Mouse (Mus musculus) hindbrain, embryonic 13.5 days (tissue): ENCODE data around the gene Epc2. TPM values are rescaled to one million over a fixed set of nuclear protein-coding genes. Genes with fewer than 3 reads are reported as not detected.

Experiments used
- ATAC-seq: fragments of 200-750 bp; cut with Nextera tagmentation; 2 replicates; pipeline ENCODE4 v1.8.0; 2017; ENCODE audit warnings: moderate TSS enrichment; ENCODE audit not compliant: low FRiP score
- H3K27ac ChIP-seq: fragments of 300-500 bp; sonication (generic); 2 replicates; pipeline ENCODE4 v1.5.1; 2015; ENCODE audit warnings: inconsistent platforms, mild to moderate bottlenecking, moderate library complexity
- H3K27me3 ChIP-seq: fragments of 300-500 bp; sonication (generic); 2 replicates; pipeline ENCODE4 v1.6.1; 2015; ENCODE audit warnings: mild to moderate bottlenecking, inconsistent platforms
- H3K36me3 ChIP-seq: fragments of 300-500 bp; sonication (generic); 2 replicates; pipeline ENCODE4 v1.6.1; 2015; ENCODE audit warnings: mild to moderate bottlenecking, inconsistent platforms
- H3K4me1 ChIP-seq: fragments of 300-500 bp; sonication (generic); replicated peaks from 2 replicates; pipeline ENCODE4 v1.6.1; 2015; ENCODE audit warnings: inconsistent platforms
- H3K4me2 ChIP-seq: fragments of 300-500 bp; sonication (generic); 2 replicates; pipeline ENCODE4 v1.6.1; 2015; ENCODE audit warnings: inconsistent platforms, mild to moderate bottlenecking, moderate library complexity
- H3K4me3 ChIP-seq: fragments of 300-500 bp; sonication (generic); 2 replicates; pipeline ENCODE4 v1.5.1; 2015; ENCODE audit warnings: mild to moderate bottlenecking, inconsistent platforms
- H3K9ac ChIP-seq: fragments of 300-500 bp; sonication (generic); 2 replicates; pipeline ENCODE4 v1.6.1; 2015; ENCODE audit warnings: mild to moderate bottlenecking, inconsistent platforms
- H3K9me3 ChIP-seq: fragments of 300-500 bp; sonication (generic); 2 replicates; pipeline ENCODE4 v1.6.1; 2016; ENCODE audit warnings: inconsistent platforms
- WGBS: fragments of 180-500 bp; shearing (Covaris S2); methylation state at CpG from one replicate; pipeline ENCODE4 v1.1.7; 2015; 5-methylcytosine and 5-hydroxymethylcytosine counted together
- polyA plus RNA-seq: library from polyadenylated mRNA; unstranded; fragments of >200 nt; fragmentation: Nextera tagmentation; extraction: Ambion mirVana; gene quantifications from 2 replicates; pipeline ENCODE4 v1.2.1, GENCODE M21; 2015

Gene Epc2
- polyA plus RNA-seq: 12.6 and 12.7 TPM in 2 replicates

- Histone ChIP-seq H3K36me3 (no peaks in the 10 kb centered on the region), H3K9me3 (no peaks in the 10 kb centered on the region), H3K27me3 (no peaks in the 10 kb centered on the region), H3K4me2 (peak within 1 kb of the TSS; percentile 79), H3K4me3 (peak within 1 kb of the TSS; percentile 80), H3K4me1 (peaks cover 25% of the 10 kb centered on the region), H3K9ac (peak within 1 kb of the TSS; percentile 88), H3K27ac (peak within 1 kb of the TSS; percentile 100)
- peak; percentile 88 for ATAC-seq
- WGBS: under 1% methylated on average over 65 of the region's 88 CpGs
These were observed at the start of gene Epc2 for GRCm38 (mm10) chr2:49450931-49451636. Gene Epc2 (plus strand): TSS chr2:49451486.

GRCm38 (mm10) chr2:49405954-49406353 lies 45.3 kb upstream of the Epc2 start:
- H3K4me2 ChIP-seq: no peak overlapping the region
- H3K4me3 ChIP-seq: no peak overlapping the region
- H3K27ac ChIP-seq: no peak overlapping the region
- H3K9me3 ChIP-seq: no peaks in the 10 kb centered on the region
- no peaks in the 10 kb centered on the region for H3K27me3 ChIP-seq
- H3K9ac ChIP-seq: no peak overlapping the region
- H3K36me3 ChIP-seq: no peaks in the 10 kb centered on the region
- WGBS: 24% methylated on average over 2 of the region's 2 CpGs
- no peak for ATAC-seq
- no peaks in the 10 kb centered on the region for H3K4me1 ChIP-seq

- H3K27ac ChIP-seq: no peak overlapping the region
- no peaks in the 10 kb centered on the region for H3K36me3 ChIP-seq
- H3K4me1 ChIP-seq: no peaks in the 10 kb centered on the region
- H3K27me3 ChIP-seq: no peaks in the 10 kb centered on the region
- no peak overlapping the region for H3K9ac ChIP-seq
- no peak overlapping the region for H3K4me2 ChIP-seq
- ATAC-seq: no peak
- 86% methylated on average over 5 of the region's 5 CpGs for WGBS
- H3K9me3 ChIP-seq: no peaks in the 10 kb centered on the region
- H3K4me3 ChIP-seq: no peak overlapping the region
These were observed 39.6 kb upstream of the Epc2 start for GRCm38 (mm10) chr2:49411685-49412084.

- WGBS: 47% methylated on average over 6 of the region's 6 CpGs
- H3K4me2 ChIP-seq: no peak overlapping the region
- H3K27me3 ChIP-seq: no peaks in the 10 kb centered on the region
- H3K9me3 ChIP-seq: no peaks in the 10 kb centered on the region
- H3K9ac ChIP-seq: no peak overlapping the region
- peak; percentile 80 for ATAC-seq
- no peak overlapping the region for H3K4me3 ChIP-seq
- no peak overlapping the region for H3K27ac ChIP-seq
- no peaks in the 10 kb centered on the region for H3K36me3 ChIP-seq
- H3K4me1 ChIP-seq: no peaks in the 10 kb centered on the region
These were observed 38.7 kb upstream of the Epc2 start for GRCm38 (mm10) chr2:49412576-49412975.

GRCm38 (mm10) chr2:49415868-49416267 lies 35.4 kb upstream of the Epc2 start:
- no peak overlapping the region for H3K27ac ChIP-seq
- no peak for ATAC-seq
- 85% methylated on average over 3 of the region's 3 CpGs for WGBS
- no peaks in the 10 kb centered on the region for H3K27me3 ChIP-seq
- H3K9ac ChIP-seq: no peak overlapping the region
- no peak overlapping the region for H3K4me3 ChIP-seq
- no peaks in the 10 kb centered on the region for H3K4me1 ChIP-seq
- H3K36me3 ChIP-seq: no peaks in the 10 kb centered on the region
- no peaks in the 10 kb centered on the region for H3K9me3 ChIP-seq
- no peak overlapping the region for H3K4me2 ChIP-seq

GRCm38 (mm10) chr2:49417018-49417604 lies 34.2 kb upstream of the Epc2 start:
- Histone ChIP-seq H3K36me3 (no peaks in the 10 kb centered on the region), H3K4me1 (no peaks in the 10 kb centered on the region), H3K27ac (no peak overlapping the region), H3K4me2 (no peak overlapping the region), H3K4me3 (no peak overlapping the region), H3K27me3 (no peaks in the 10 kb centered on the region), H3K9ac (no peak overlapping the region), H3K9me3 (no peaks in the 10 kb centered on the region)
- no peak for ATAC-seq
- 80% methylated on average over 10 of the region's 10 CpGs for WGBS

- WGBS: 94% methylated on average over 3 of the region's 3 CpGs
- no peak for ATAC-seq
These were observed 30.9 kb upstream of the Epc2 start for GRCm38 (mm10) chr2:49420396-49420795.

GRCm38 (mm10) chr2:49423857-49424256 lies 27.4 kb upstream of the Epc2 start:
- no peak overlapping the region for H3K4me2 ChIP-seq
- 72% methylated on average over 2 of the region's 2 CpGs for WGBS
- H3K4me1 ChIP-seq: no peaks in the 10 kb centered on the region
- H3K4me3 ChIP-seq: no peak overlapping the region
- no peaks in the 10 kb centered on the region for H3K36me3 ChIP-seq
- no peaks in the 10 kb centered on the region for H3K27me3 ChIP-seq
- H3K9ac ChIP-seq: no peak overlapping the region
- no peak for ATAC-seq
- H3K9me3 ChIP-seq: no peaks in the 10 kb centered on the region
- H3K27ac ChIP-seq: no peak overlapping the region

More at GRCm38 (mm10) chr2:49420396-49420795, 30.9 kb upstream of the Epc2 start:
- Histone ChIP-seq H3K4me1 (no peaks in the 10 kb centered on the region), H3K36me3 (no peaks in the 10 kb centered on the region), H3K27me3 (no peaks in the 10 kb centered on the region), H3K27ac (no peak overlapping the region), H3K4me2 (no peak overlapping the region), H3K9me3 (no peaks in the 10 kb centered on the region), H3K4me3 (no peak overlapping the region), H3K9ac (no peak overlapping the region)

GRCm38 (mm10) chr2:49424788-49425187 lies 26.5 kb upstream of the Epc2 start:
- Histone ChIP-seq H3K9ac (no peak overlapping the region), H3K9me3 (no peaks in the 10 kb centered on the region), H3K27ac (no peak overlapping the region), H3K4me2 (no peak overlapping the region), H3K4me1 (no peaks in the 10 kb centered on the region), H3K4me3 (no peak overlapping the region), H3K27me3 (no peaks in the 10 kb centered on the region), H3K36me3 (no peaks in the 10 kb centered on the region)
- 90% methylated on average over 4 of the region's 4 CpGs for WGBS
- ATAC-seq: no peak

GRCm38 (mm10) chr2:49426175-49426574 lies 25.1 kb upstream of the Epc2 start:
- Histone ChIP-seq H3K4me2 (no peak overlapping the region), H3K9ac (no peak overlapping the region), H3K4me1 (no peaks in the 10 kb centered on the region), H3K27me3 (no peaks in the 10 kb centered on the region), H3K36me3 (no peaks in the 10 kb centered on the region), H3K9me3 (no peaks in the 10 kb centered on the region), H3K27ac (no peak overlapping the region), H3K4me3 (no peak overlapping the region)
- ATAC-seq: no peak
- 65% methylated on average over 10 of the region's 10 CpGs for WGBS

GRCm38 (mm10) chr2:49431015-49431414 lies 20.3 kb upstream of the Epc2 start:
- Histone ChIP-seq H3K4me3 (no peak overlapping the region), H3K27me3 (no peaks in the 10 kb centered on the region), H3K9me3 (no peaks in the 10 kb centered on the region), H3K9ac (no peak overlapping the region), H3K4me1 (no peaks in the 10 kb centered on the region), H3K36me3 (no peaks in the 10 kb centered on the region), H3K27ac (no peak overlapping the region), H3K4me2 (no peak overlapping the region)
- no peak for ATAC-seq
- 91% methylated on average over 1 of the region's 1 CpGs for WGBS

- no peak overlapping the region for H3K27ac ChIP-seq
- H3K4me1 ChIP-seq: no peaks in the 10 kb centered on the region
- no peaks in the 10 kb centered on the region for H3K36me3 ChIP-seq
- no peak overlapping the region for H3K9ac ChIP-seq
- no peak overlapping the region for H3K4me3 ChIP-seq
- no peaks in the 10 kb centered on the region for H3K27me3 ChIP-seq
- H3K9me3 ChIP-seq: no peaks in the 10 kb centered on the region
- H3K4me2 ChIP-seq: no peak overlapping the region
- WGBS: 77% methylated on average over 9 of the region's 9 CpGs
- ATAC-seq: no peak
These were observed 18.1 kb upstream of the Epc2 start for GRCm38 (mm10) chr2:49433211-49433610.

- H3K9ac ChIP-seq: no peak overlapping the region
- no peak overlapping the region for H3K4me2 ChIP-seq
- H3K9me3 ChIP-seq: no peaks in the 10 kb centered on the region
- H3K27me3 ChIP-seq: no peaks in the 10 kb centered on the region
- H3K27ac ChIP-seq: no peak overlapping the region
- H3K36me3 ChIP-seq: no peaks in the 10 kb centered on the region
- peaks cover 4% of the 10 kb centered on the region for H3K4me1 ChIP-seq
- H3K4me3 ChIP-seq: no peak overlapping the region
- 66% methylated on average over 2 of the region's 2 CpGs for WGBS
- no peak for ATAC-seq
These were observed 5.0 kb upstream of the Epc2 start for GRCm38 (mm10) chr2:49446238-49446637.
